Mouse (Mus musculus) heart, embryonic 16.5 days (tissue): ENCODE measurements around the gene Syngr2. TPM values are rescaled to one million over a fixed set of nuclear protein-coding genes. Genes with fewer than 3 reads are reported as not detected.

Experiments
- ATAC-seq: fragments of 200-750 bp; cut with Nextera tagmentation; replicated peaks from 2 replicates; pipeline ENCODE4 v1.8.0; 2017; ENCODE audit warnings: moderate number of reproducible peaks; ENCODE audit not compliant: insufficient read depth, low FRiP score; ENCODE audit errors: extremely low read depth
- H3K27ac ChIP-seq: fragments of 300-500 bp; sonication (generic); 2 replicates; pipeline ENCODE4 v1.5.1; 2014; ENCODE audit warnings: mild to moderate bottlenecking, low read length, control low read depth, moderate library complexity
- H3K27me3 ChIP-seq: fragments of 300-500 bp; sonication (generic); 2 replicates; pipeline ENCODE4 v1.6.1; 2014; ENCODE audit warnings: low read length, mixed read lengths; ENCODE audit not compliant: control insufficient read depth, insufficient read depth
- H3K36me3 ChIP-seq: fragments of 300-500 bp; sonication (generic); 2 replicates; pipeline ENCODE4 v1.6.1; 2014; ENCODE audit not compliant: control insufficient read depth, insufficient read depth
- H3K4me1 ChIP-seq: fragments of 300-500 bp; sonication (generic); 2 replicates; pipeline ENCODE4 v1.6.1; 2014; ENCODE audit warnings: low read length, mixed read lengths; ENCODE audit not compliant: control insufficient read depth, insufficient read depth
- H3K4me2 ChIP-seq: fragments of 300-500 bp; sonication (generic); 2 replicates; pipeline ENCODE4 v1.6.1; 2014; ENCODE audit warnings: low read depth, mild to moderate bottlenecking, control low read depth, low read length
- H3K4me3 ChIP-seq: fragments of 300-500 bp; sonication (generic); 2 replicates; pipeline ENCODE4 v1.5.1; 2014; ENCODE audit warnings: mild to moderate bottlenecking, control low read depth, low read length
- H3K9ac ChIP-seq: fragments of 300-500 bp; sonication (generic); 2 replicates; pipeline ENCODE4 v1.6.1; 2014; ENCODE audit warnings: low read length, control low read depth
- H3K9me3 ChIP-seq: fragments of 300-500 bp; sonication (generic); replicated peaks from 2 replicates; pipeline ENCODE4 v1.6.1; 2016; ENCODE audit warnings: low read length; ENCODE audit not compliant: control insufficient read depth
- WGBS: fragments of 180-500 bp; shearing (Covaris S2); extraction: QIAGEN DNeasy Blood & Tissue Kit; methylation state at CpG from one replicate; pipeline ENCODE4 v1.1.7; 2014; 5-methylcytosine and 5-hydroxymethylcytosine counted together
- polyA plus RNA-seq: library from polyadenylated mRNA; unstranded; fragments of >200 nt; fragmentation: Nextera tagmentation; extraction: Ambion mirVana; gene quantifications from 2 replicates; pipeline ENCODE4 v1.2.1, GENCODE M21; 2015

Syngr2 gene
- polyA plus RNA-seq, 1 experiment from 2014 or later = 133 TPM

DNA sequence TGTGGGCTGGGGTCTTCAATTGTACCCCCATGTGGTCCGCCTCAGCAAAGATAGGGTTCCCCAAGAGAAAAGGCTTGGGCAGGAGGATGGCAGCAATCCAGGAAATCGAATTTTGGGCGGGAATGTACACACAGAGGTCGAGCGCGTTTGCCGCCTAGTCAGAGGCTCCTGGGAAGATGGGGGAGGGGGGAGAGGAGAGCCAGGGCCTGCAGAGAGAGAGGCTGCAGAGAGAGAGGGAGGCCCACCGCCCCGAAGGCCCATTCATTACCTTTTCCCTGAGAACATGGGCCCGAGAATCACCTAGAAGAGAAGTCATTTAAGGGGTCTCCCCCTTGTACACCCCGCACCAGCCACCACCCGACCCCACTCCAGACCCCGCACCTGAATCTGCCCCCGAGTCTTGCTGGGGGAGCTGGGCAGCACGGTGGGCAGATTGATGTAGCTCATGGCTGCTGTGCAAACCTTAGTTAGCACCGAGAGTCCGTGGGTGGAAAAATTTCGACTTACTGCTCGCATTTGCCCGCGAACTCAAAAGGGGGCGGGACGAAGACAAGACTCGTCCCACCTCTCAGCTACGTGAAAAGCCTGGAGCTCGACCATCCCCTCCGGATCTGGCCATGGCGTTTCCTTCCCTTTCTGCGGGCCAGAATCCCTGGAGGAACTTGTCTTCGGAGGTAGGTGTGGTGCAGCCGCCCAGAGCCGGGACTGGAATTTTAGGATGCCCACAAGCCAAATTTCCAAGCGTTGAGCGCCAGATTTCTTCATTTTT lies 16.0 kb downstream of the Syngr2 start, which contains the start of the genes Afmid and Tk1:
Afmid (plus strand) TSS at position 592 of the 769 bp plus-strand sequence.
Tk1 (minus strand) TSS at position 760 of the 769 bp plus-strand sequence.
- Histone ChIP-seq H3K4me1 (peaks cover 76% of the 10 kb centered on the region), H3K9me3 (no peaks in the 10 kb centered on the region), H3K27ac (peak within 1 kb of the TSS; percentile 99), H3K27me3 (no peaks in the 10 kb centered on the region), H3K36me3 (peaks cover 13% of the 10 kb centered on the region; the same call in 1 of the 2 replicates), H3K4me2 (peak within 1 kb of the TSS; percentile 90), H3K4me3 (peak within 1 kb of the TSS; percentile 74), H3K9ac (peak within 1 kb of the TSS; percentile 82)
- WGBS = under 1% methylated on average over 34 of the region's 34 CpGs
- peak; percentile 18 for ATAC-seq

DNA sequence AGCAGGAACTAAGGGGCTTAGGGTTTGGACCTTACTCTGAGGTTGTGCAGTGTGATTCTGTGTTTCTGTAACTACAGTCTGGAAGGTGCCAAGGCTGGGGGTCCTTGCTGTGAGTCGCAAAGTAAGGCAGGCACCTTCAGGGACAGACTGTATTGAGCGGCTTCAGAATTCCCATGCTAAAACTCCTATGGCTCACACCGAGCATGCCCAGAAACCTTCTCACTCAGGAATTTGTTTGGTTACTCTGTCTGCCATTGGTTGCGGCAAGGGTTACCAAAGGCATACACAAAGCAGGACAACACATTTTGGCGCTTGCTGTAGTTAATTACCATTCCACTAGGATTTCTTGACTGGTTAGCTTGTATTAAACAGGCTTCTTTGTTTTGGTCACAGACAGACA lies 16.7 kb downstream of the Syngr2 start:
- peak overlapping the region; percentile 90 for H3K4me2 ChIP-seq
- H3K36me3 ChIP-seq = peaks cover 12% of the 10 kb centered on the region; the same call in 1 of the 2 replicates
- H3K27me3 ChIP-seq = no peaks in the 10 kb centered on the region
- no peaks in the 10 kb centered on the region for H3K9me3 ChIP-seq
- H3K4me3 ChIP-seq = peak overlapping the region; percentile 74
- H3K4me1 ChIP-seq = peaks cover 79% of the 10 kb centered on the region
- H3K9ac ChIP-seq = peak overlapping the region; percentile 82
- no peak for ATAC-seq
- 14% methylated on average over 5 of the region's 5 CpGs for WGBS
- peak overlapping the region; percentile 99 for H3K27ac ChIP-seq

DNA sequence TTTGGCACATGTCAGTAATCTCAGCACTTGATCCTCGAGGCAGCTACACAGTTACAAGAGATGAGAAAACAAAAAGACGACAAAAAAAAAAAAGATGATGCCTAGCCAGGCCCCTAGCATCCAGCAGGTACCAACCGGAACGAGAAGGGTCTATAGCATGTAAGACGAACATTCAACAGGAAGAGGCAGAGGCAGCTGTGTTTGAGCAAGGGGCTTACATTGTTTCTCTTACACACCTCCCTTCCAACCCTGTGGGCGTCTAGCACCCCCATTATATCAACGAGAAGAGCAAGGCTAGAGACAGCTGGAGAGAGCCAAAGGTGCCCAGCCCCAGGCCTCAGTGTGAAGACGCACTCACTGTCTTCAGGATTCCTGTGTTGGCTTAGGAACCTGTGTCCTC lies 17.4 kb downstream of the Syngr2 start:
- peak overlapping the region; percentile 82 for H3K9ac ChIP-seq
- peak overlapping the region; percentile 74 for H3K4me3 ChIP-seq
- H3K27me3 ChIP-seq = no peaks in the 10 kb centered on the region
- H3K36me3 ChIP-seq = 0 out of 2 replicates have a peak, but pooled peaks cover 7% of the 10 kb centered on the region
- WGBS = 59% methylated on average over 8 of the region's 8 CpGs
- no peaks in the 10 kb centered on the region for H3K9me3 ChIP-seq
- peak overlapping the region; percentile 90 for H3K4me2 ChIP-seq
- H3K27ac ChIP-seq = peak overlapping the region; percentile 99
- no peak for ATAC-seq
- H3K4me1 ChIP-seq = peaks cover 80% of the 10 kb centered on the region

DNA sequence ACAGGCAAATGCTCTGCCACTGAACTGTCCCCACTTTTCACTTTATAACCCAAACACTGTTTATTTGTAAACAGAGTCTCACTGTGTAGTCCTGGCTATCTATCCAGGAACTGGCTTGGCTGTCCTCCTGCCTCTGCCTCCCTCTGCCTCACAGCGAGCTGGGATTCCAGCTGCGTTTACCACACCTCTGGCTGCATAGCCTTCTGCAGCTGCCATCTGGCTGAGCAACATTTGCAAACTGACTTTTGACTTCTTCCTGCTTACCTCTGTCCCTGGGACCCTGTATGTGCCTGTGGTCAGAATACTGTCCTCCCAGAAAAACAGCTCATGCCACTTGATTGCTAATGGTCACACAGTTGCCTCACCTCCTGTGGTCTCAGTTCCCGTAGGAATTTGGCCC lies 17.9 kb downstream of the Syngr2 start:
- H3K9ac ChIP-seq = peak overlapping the region; percentile 82
- H3K9me3 ChIP-seq = no peaks in the 10 kb centered on the region
- peak overlapping the region; percentile 74 for H3K4me3 ChIP-seq
- peak overlapping the region; percentile 99 for H3K27ac ChIP-seq
- peaks cover 83% of the 10 kb centered on the region for H3K4me1 ChIP-seq
- 0 out of 2 replicates have a peak, but pooled peaks cover 3% of the 10 kb centered on the region for H3K36me3 ChIP-seq
- 47% methylated on average over 3 of the region's 3 CpGs for WGBS
- ATAC-seq = no peak
- H3K4me2 ChIP-seq = peak overlapping the region; percentile 90
- no peaks in the 10 kb centered on the region for H3K27me3 ChIP-seq

DNA sequence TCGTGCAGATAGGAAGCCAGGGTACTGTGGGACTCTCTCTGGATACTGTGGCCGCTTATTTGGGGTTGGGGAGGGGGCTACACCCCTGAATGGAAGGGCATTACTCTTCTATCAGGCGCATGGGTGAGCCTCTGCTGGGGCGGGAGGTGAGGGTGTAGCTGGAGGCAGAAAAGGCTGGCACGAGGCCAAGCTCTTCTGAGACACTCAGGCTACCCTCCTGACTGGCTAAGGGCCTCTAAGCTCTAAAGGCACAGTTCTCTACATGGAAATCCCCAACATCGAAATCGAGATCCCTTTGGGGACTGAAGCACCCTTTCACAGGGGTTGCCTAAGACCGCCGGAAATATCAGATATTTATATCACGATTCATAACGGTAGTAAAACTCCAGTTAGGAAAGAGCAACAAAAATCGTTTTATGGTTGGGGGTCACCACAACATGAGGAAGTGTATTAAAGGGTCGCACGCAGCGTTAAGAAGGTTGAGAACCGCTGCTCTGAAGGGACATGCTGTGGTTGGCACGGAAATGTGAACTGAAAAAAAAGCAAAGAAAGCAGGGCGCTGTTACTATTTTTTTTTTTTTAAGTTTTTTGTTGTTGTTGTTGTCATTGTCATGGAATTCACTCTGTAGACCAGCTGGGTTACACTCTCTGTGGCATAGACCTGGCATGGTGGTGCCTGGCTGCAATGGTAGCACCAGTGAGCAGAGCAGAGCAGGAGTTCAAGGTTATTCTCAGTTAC lies 18.9 kb downstream of the Syngr2 start:
- peak overlapping the region; percentile 74 for H3K4me3 ChIP-seq
- peaks cover 75% of the 10 kb centered on the region for H3K4me1 ChIP-seq
- peak overlapping the region; percentile 82 for H3K9ac ChIP-seq
- peak overlapping the region; percentile 90 for H3K4me2 ChIP-seq
- peak overlapping the region; percentile 99 for H3K27ac ChIP-seq
- 0 out of 2 replicates have a peak, but pooled peaks cover 2% of the 10 kb centered on the region for H3K36me3 ChIP-seq
- H3K9me3 ChIP-seq = no peaks in the 10 kb centered on the region
- H3K27me3 ChIP-seq = no peaks in the 10 kb centered on the region
- 40% methylated on average over 18 of the region's 18 CpGs for WGBS
- peak; percentile 20; the same call in 1 of the 2 replicates for ATAC-seq

DNA sequence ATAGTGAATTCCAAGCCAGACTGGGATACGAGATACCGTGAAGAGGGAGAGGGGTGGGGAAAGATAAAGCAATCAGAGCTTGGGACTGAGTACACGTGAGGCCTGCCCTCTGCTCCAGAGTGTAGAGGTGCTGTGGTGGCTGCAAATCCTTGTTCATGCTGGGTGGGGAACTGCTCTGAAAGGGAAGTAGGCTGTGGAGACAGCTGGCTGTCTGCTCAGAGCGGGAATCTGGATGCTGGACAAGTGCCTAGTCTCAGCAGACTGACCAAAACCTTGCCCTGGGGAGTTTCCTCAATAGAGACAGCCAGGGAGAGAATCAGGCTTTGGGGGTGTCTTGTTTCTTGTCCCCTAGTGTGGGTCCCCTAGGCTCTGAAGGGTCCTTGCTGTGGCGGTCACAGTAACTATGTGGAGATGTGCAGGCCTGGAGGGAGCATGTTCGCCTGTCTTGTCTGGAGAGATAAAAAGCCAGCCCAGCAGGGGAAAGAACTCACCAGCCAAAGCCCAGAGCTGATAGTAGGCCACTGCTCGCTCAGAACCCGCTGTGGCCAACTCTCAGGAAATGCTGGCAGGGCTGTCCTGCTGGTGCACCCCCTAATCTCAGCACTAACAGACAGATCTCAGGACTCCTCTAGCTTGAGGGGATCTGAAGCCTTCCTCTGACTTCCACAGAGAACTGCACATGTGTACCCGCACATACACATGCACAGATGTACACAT lies 19.6 kb downstream of the Syngr2 start:
- WGBS = 17% methylated on average over 9 of the region's 9 CpGs
- Histone ChIP-seq H3K4me2 (peak overlapping the region; percentile 90), H3K27ac (peak overlapping the region; percentile 99), H3K9me3 (no peaks in the 10 kb centered on the region), H3K4me3 (no peak overlapping the region), H3K27me3 (no peaks in the 10 kb centered on the region), H3K9ac (peak overlapping the region; percentile 63), H3K36me3 (no peaks in the 10 kb centered on the region), H3K4me1 (peaks cover 68% of the 10 kb centered on the region)
- peak; percentile 41 for ATAC-seq

DNA sequence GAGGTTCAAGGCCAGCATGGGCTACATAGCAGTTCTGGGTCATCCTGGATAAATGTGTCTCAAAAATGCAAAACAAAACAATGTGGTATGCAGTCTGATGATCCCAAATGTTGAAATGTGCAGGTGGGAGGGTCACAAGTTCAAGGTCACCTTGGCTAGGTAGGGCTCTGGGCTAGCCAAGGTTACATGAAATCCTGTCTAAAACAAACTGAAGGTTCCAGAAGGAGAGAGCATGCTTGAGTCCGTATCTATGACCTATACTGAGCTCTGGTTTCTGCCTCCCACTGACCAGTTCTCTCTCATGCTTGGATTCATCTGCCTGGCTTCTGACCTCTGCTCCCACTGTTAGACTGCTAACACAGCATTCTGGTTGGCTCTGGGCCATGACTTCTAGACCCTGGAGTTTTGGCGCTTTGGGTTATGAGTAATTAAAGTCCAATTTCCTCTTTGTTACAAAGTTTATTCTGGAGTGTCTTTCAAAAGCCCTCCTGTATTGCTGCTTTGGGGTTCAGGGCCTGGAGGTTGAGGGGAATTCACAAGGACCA lies 20.3 kb downstream of the Syngr2 start:
- peaks cover 63% of the 10 kb centered on the region for H3K4me1 ChIP-seq
- no peaks in the 10 kb centered on the region for H3K27me3 ChIP-seq
- H3K9me3 ChIP-seq = no peaks in the 10 kb centered on the region
- no peak overlapping the region for H3K4me3 ChIP-seq
- peak overlapping the region; percentile 99 for H3K27ac ChIP-seq
- no peaks in the 10 kb centered on the region for H3K36me3 ChIP-seq
- peak overlapping the region; percentile 63 for H3K9ac ChIP-seq
- H3K4me2 ChIP-seq = peak overlapping the region; percentile 20; the same call in 1 of the 2 replicates
- ATAC-seq = no peak
- WGBS = 44% methylated on average over 2 of the region's 2 CpGs

DNA sequence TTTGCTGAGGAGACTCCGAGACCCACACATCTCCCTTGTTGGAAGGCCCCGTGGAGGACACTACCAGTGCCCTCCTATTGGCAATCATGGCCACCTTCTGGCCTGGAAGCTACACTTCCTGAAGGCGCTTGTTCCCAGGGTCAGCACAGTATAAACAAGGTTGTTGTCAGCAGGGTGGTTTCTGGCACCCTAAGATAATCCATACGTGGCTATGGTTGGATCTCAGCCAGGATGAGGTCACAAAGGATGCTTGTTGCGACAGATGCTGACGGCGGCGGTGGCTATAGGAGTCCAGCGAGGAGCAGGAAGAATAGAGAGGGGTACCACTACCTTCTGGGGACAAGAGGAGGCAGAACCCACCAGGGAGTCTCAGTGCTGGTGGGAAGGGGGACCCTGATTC lies 20.9 kb downstream of the Syngr2 start:
- ATAC-seq = no peak
- Histone ChIP-seq H3K27ac (peak overlapping the region; percentile 99), H3K4me3 (no peak overlapping the region), H3K4me2 (no peak overlapping the region), H3K36me3 (no peaks in the 10 kb centered on the region), H3K27me3 (no peaks in the 10 kb centered on the region), H3K9me3 (no peaks in the 10 kb centered on the region), H3K4me1 (peaks cover 56% of the 10 kb centered on the region), H3K9ac (no peak overlapping the region)
- WGBS = 49% methylated on average over 9 of the region's 9 CpGs
